Mouse (Mus musculus) CD4-positive, CD25-positive, alpha-beta regulatory T cell, adult 2 months (primary cell): ENCODE data around the gene Gja4.

Experiments used
- DNase-seq: peaks from one replicate; pipeline ENCODE4 v3.0.0-alpha.2; 2012; ENCODE audit warnings: low read depth, low spot score

The Gja4 gene

GRCm38 (mm10) chr4:127313861-127314260 lies at the start of gene Gja4:
TSS of gene Gja4 (minus strand) at chr4:127314039.
- DNase-seq: peak; percentile 48

GRCm38 (mm10) chr4:127363331-127363730 lies 49.5 kb upstream of the Gja4 start:
- peak; percentile 17 for DNase-seq

GRCm38 (mm10) chr4:127362520-127362919 lies 48.7 kb upstream of the Gja4 start:
- no peak for DNase-seq

GRCm38 (mm10) chr4:127358018-127358417 lies 44.2 kb upstream of the Gja4 start, which contains the start of gene Gjb5:
TSS of gene Gjb5 (minus strand) at chr4:127358181.
- DNase-seq: no peak

GRCm38 (mm10) chr4:127354506-127355485 lies 41.0 kb upstream of the Gja4 start:
- no peak for DNase-seq

GRCm38 (mm10) chr4:127353951-127354438 lies 40.2 kb upstream of the Gja4 start, which contains the start of gene Gjb4:
TSS of gene Gjb4 (minus strand) at chr4:127354081.
- no peak for DNase-seq

GRCm38 (mm10) chr4:127352594-127352993 lies 38.8 kb upstream of the Gja4 start:
- DNase-seq: no peak

- no peak for DNase-seq
Measured at GRCm38 (mm10) chr4:127349560-127350300, 35.9 kb upstream of the Gja4 start.

- DNase-seq: no peak
Measured at GRCm38 (mm10) chr4:127345000-127345399, 31.2 kb upstream of the Gja4 start.

GRCm38 (mm10) chr4:127341372-127341771 lies 27.5 kb upstream of the Gja4 start:
- DNase-seq: no peak

GRCm38 (mm10) chr4:127337668-127338067 lies 23.8 kb upstream of the Gja4 start:
- no peak for DNase-seq

GRCm38 (mm10) chr4:127334870-127335504 lies 21.1 kb upstream of the Gja4 start:
- DNase-seq: no peak

GRCm38 (mm10) chr4:127331171-127331570 lies 17.3 kb upstream of the Gja4 start:
- DNase-seq: no peak

- no peak for DNase-seq
Measured at GRCm38 (mm10) chr4:127330181-127331100, 16.6 kb upstream of the Gja4 start, which contains the start of gene Gjb3. TSS of gene Gjb3 (minus strand) at chr4:127330844.

- no peak for DNase-seq
Measured at GRCm38 (mm10) chr4:127329751-127330150, 15.9 kb upstream of the Gja4 start.

- DNase-seq: no peak
Measured at GRCm38 (mm10) chr4:127329046-127329445, 15.2 kb upstream of the Gja4 start.

GRCm38 (mm10) chr4:127328378-127328777 lies 14.5 kb upstream of the Gja4 start:
- no peak for DNase-seq

GRCm38 (mm10) chr4:127327749-127328148 lies 13.9 kb upstream of the Gja4 start:
- no peak for DNase-seq

GRCm38 (mm10) chr4:127327258-127327657 lies 13.4 kb upstream of the Gja4 start:
- DNase-seq: no peak

- DNase-seq: no peak
Measured at GRCm38 (mm10) chr4:127325276-127325675, 11.4 kb upstream of the Gja4 start.
